Mouse (Mus musculus): ENCODE measurements around the gene Gh. TPM values are rescaled to one million over a fixed set of nuclear protein-coding genes. Genes with fewer than 3 reads are reported as not detected.
"Not testable (repeated sequence)": the region's sequence is repeated elsewhere in the genome, so short reads cannot be mapped to it uniquely, and the experiment has no call there.

Gene Gh
- total RNA-seq (2015) (not detected in 2 replicates), total RNA-seq (2017) (not detected in 2 replicates)

DNA sequence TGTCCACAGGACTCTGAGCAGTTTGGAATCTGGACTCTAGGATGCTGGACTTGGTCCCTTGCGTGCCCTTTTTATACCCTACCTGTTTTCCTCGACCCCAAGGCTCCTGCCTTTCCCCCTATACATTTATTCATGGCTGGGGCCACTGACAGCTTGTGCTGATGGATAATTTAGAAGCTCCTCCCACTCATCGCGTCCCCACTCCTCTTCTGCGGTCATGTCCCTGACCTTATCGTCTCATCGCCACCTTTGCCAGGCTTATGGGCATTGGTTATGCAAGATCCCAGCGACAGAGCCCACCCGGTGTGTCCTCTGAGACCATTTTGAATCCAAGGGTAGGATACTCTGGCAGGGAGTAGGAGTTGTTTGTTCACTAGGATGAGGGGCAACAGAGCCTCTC is at the start of gene Gh:
Gene Gh (minus strand): TSS at position 101 of the 400 bp plus-strand sequence.
- no peak for ATAC-seq (ENCODE audit: poor library complexity, severe bottlenecking)

DNA sequence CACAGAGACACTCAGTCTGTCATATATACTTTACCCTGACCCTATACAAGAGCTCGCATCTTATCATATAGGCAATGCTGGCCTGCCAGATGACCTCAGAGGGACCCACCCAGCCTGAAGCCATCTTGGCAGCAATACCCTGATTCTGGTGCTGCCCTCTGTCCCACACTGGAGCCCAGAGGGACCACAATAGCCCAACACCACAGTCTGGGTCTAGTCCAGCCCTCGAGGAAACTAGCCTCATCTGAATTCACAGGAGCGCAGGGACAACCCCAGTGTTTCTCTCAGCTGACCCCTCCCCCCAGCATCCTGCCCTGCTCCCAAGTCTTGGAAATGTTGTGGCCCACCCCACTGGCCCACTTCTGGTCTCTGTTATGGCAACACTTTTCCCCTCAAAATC is 49.6 kb upstream of the Gh start:
- ATAC-seq (ENCODE audit: poor library complexity, severe bottlenecking): no peak

DNA sequence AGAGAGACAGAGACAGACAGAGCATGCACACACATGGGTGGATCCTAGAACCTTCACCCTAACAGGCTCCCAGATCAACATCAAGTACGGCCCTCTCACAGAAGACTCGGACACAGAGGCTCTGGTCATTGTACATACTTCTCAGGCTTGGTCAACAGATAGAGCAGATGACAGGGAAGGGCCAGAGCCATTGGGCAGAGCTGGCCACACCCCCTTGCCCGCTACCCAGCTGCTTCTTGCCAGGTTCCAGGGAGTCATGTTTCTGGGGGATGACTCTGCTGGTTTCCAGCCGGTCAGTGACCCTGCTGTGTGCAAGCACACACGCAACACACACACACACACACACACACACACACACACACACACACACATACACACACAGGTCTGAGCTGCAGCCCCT is 49.2 kb upstream of the Gh start:
- no peak for ATAC-seq (ENCODE audit: poor library complexity, severe bottlenecking)

DNA sequence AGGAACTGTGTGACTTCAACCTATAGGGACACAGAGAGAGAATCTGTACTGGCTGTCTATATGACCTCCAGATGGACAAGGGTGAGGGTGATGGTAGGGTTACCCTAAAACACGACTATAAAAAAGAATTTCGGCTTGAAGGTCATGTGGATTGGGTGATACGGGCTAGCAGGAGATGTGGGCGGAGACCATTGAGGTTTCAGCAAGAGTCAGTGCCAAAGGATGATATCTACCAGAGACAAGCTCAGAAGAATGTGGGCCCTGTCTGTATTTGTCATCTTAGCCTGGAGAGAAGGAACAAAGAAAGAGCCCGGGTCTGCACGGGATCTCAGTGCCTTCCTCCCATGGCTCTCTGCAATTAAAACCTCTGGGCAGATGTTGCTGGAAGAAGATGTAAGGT is 48.1 kb upstream of the Gh start:
- ATAC-seq (ENCODE audit: poor library complexity, severe bottlenecking): no peak

DNA sequence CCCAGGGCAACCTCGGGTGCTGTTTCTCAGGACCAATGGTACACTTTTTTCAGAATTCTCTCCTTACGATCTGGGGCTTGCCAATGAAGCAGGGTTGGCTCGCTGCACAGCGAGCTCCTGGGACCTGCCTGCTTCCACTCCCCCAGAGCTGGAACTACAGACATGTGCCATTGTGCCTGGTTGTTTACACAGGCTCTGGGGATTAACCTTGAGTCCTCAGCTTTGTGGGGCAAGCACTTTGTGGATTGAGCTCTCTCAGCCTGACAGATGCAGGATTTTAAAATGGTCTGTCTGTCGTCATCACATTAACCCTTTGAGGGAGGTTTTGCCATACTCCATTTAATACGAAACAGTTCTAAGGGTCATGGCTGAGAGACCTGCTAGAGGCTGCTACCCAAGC is 43.2 kb upstream of the Gh start:
- ATAC-seq (ENCODE audit: poor library complexity, severe bottlenecking): no peak

DNA sequence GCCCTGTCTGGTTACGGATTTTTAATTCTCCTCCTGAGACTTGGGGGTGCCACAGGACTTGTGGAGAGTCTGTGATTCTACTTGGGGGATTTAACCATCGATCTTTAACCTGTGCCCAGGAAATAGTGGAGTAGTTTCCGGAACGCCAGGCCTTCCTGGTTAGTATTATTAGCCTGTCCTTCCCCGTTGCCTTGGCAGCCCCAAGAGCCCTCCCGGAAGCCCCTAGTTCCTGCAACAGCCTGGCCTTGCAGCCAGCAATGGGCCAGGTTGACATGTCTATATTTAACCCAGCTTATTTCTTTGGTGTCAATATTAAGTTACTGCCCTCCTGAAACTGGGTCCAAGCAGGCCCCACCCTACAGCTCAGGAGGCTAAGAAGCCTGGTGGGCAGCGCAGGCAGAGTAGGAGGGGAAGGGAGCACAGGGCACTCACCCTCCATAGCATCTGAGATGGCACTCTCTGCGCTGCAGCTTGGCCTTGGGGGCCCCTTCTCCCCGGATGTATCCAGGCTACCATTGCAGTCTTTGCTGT is 39.4 kb upstream of the Gh start:
- ATAC-seq (ENCODE audit: poor library complexity, severe bottlenecking): no peak

DNA sequence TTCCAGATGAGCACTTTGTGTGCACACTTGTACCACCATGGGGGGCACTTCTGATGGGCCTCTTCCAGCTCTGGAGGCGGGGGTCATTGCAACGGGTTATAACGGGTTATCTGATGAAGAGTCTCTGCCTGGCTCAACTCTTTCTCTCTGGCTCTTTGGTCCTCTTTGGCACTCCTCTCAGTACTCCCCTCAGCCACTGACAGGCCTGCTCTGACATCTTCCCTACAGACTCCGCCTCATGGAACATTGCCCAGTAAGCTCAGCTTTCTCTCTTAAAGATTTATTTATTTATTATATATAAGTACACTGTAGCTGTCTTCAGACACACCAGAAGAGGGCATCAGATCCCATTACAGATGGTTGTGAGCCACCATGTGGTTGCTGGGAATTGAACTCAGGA is 37.7 kb upstream of the Gh start:
- ATAC-seq (ENCODE audit: poor library complexity, severe bottlenecking): not testable (repeated sequence)

DNA sequence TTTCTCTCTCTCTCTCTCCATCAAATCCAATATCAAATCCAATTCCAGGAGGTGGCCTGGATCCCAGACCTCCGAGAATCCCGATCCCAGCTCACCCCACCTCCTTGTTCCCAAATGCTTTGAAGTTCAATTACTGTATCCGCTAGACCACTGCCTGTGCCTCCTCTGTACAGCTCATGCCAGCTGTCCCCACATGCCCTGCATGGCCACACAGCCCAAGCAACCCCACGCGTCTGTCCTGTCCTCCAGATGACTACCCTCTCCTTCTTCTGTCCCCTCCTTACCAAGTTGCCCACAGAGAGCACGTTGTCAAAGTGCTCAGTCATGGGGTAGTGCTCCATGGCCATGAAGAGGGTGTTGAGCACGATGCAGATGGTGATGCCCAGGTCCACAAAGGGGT is 37.2 kb upstream of the Gh start:
- ATAC-seq (ENCODE audit: poor library complexity, severe bottlenecking): no peak

DNA sequence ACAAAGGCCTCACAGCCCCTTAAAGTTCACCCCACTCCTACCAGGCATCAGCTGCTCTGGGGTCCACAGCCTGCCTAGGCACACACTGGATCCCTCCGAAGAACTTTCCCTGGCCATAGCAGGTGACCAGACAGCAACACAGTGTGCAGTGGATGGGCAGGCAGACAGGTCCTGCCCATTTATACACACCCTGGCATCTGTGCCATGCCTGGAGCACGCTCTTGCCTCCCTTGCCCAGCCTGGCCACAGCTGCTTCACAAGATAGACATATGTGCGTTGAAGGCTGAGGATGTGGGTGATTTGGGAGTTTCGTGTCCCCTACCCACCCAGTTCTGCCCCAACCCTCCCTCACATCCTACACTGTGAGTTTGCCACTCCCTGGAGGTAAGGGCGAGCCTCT is 36.4 kb upstream of the Gh start:
- no peak for ATAC-seq (ENCODE audit: poor library complexity, severe bottlenecking)

DNA sequence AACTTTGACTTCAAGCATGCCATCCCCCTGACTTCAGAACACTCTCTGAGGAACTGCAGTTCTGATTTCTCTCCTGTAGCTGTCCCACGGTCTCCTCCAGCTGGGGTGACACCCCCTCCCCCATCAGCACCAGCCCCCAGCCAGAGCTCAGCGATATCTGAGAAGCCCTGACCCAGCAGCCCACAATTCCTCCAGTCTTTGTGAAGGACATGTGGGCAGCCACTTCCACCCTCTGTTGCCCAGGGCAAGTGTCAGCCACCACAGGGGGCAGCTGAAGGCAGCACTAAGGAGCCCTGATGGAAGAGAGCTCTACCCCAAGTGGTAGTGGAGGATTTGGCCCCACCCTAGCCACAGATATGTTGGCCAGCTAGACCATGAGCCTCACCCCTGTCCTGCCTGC is 32.4 kb upstream of the Gh start:
- ATAC-seq (ENCODE audit: poor library complexity, severe bottlenecking): no peak

DNA sequence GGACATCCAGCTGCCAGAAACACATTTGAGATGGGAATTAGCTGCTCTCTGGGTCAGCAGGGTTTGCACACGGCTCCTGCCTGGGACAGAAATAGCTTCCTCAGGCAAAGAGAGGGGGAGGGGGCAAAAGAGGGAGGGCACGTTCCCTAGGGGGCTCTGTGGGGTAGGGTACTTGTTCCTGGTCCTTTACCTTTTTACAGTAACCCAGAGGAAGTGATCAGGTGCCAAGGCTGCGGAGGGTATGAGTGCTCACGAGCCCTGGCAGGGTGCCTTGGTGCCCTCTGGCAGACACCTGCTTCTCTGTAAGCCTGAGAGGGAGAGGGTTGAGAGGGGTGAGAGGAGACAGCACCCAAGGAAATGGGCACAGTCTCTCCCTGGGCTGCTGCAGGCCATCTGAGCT is 30.8 kb upstream of the Gh start:
- ATAC-seq (ENCODE audit: poor library complexity, severe bottlenecking): no peak

DNA sequence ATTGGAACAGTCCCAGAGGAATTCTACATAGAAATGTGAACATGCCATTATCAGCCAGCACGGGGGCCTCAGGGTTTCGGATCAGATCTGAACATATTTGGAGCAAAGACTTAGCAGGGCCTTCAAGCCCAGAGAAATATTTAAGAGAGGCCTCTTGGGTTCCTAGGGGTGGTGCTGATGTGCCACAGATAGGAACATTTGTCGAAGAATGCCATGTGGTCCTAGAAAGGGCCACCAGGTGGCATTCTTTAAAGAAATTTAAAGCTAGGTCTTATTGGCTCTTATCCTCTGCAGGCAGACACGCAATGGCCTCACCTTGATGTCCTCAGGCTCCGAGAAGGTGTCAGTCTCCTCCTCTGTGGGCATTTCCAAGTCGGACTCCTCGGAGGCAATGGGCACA is 28.0 kb upstream of the Gh start:
- peak; percentile 52; the same call in 1 of the 2 replicates for ATAC-seq (ENCODE audit: poor library complexity, severe bottlenecking)

DNA sequence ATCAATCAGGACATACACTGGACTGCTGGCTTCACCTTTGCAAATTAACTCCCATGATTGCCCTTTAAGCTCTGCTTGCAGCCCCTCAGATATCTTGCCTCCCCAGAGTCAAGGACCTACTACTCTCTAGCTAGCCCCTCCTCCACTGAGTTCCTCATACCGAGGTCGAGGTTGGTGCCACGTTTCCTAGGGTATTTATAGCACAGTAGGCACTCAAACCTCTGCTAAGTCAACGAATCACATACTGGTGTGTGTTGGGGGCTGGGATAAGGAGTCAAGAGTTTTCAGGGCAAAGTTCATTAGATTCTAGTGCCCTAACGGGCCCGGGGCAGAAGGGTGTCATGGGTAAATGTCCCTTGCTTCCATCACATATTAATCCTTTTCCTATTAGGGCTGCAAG is 27.5 kb upstream of the Gh start:
- 0 out of 2 replicates have a peak, but pooled peaks have one; percentile 25 for ATAC-seq (ENCODE audit: poor library complexity, severe bottlenecking)

DNA sequence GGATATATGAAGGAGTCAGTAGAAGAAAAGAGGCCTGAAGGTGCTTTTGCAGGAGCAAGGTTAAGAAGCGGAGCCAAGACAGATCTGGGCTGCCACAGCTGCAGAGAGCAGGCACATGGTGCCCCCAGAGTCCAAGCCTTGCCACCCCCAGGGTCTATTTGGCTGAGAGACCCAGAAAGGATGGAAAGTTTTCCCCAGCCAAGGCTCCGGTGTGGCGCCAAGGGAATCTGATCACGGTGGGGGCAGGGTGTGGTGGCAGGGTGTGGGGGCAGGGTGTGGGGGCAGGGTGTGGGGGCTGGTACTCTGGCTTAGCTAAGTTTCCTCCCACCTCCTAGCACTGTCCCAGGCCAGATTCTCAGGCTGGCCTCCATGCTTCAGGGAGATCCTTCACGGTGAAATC is 26.9 kb upstream of the Gh start:
- no peak for ATAC-seq (ENCODE audit: poor library complexity, severe bottlenecking)

DNA sequence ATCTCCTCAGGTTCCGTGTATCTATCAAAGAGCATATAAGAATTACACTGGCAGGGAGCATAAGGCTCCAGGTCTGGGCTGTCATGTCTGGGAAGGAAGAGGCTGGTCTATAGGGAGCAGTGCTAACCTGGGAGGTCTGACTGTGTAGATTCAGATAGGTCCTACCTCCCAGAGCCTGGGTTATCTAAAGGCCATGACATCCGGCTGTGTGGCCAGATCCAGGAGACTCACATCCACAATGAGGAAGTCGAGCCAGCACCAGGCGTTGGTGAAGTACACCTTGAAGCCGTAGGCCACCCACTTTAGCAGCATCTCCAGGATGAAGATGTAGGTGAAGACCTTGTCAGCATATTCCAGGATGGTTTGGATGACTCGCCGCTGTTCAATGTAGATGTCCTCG is 24.8 kb upstream of the Gh start:
- ATAC-seq (ENCODE audit: poor library complexity, severe bottlenecking): no peak

DNA sequence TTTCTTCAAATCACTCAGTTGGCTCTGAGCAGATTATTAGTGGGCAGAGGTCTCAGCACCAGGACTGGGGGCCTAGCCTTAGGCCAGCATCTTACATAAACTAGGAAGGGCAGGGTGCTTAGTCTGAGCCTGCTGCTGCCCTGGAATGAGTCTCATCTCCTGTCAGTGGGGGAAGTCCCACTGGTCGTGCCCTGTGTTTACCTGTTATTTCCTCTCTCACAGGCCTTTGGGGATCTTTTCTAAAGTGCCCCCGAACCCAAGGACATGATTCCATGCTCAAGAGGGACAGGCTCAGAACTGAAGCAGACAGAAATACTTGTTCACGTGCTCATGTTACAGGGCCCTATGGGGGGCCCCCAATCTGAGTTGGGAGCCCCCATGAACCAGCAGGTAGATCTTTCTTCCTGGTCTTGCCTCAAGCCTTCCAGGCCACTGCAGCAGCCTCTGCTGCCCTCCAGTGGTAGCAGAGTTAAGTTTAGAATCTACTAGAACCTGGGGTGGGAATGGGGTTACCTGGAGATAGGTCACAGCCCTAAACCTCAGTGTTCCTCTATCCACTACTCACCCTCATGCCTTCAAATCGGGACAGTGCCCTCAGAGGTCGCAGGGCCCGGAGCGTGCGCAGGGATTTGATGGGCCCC is 24.0 kb upstream of the Gh start:
- ATAC-seq (ENCODE audit: poor library complexity, severe bottlenecking): peak; percentile 58

DNA sequence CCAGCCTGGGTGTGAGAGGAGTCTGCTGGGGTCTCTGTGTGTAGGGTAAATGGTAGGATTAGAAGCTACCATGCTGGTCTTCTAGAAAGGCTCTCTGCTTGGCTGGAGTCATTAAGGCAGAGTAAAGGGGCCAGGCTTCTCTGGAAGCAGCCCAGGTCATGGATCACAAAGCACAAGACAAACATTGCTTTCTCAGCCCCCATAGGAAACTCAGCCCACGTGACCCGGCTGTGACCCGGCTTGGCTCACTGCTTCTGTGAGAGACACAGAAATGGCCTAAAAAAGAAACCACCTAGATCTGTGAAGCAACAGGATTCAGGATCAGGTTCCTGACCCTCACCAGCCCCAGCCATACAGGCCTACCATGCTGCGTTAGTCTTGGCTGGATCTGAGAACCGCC is 23.2 kb upstream of the Gh start:
- no peak for ATAC-seq (ENCODE audit: poor library complexity, severe bottlenecking)

DNA sequence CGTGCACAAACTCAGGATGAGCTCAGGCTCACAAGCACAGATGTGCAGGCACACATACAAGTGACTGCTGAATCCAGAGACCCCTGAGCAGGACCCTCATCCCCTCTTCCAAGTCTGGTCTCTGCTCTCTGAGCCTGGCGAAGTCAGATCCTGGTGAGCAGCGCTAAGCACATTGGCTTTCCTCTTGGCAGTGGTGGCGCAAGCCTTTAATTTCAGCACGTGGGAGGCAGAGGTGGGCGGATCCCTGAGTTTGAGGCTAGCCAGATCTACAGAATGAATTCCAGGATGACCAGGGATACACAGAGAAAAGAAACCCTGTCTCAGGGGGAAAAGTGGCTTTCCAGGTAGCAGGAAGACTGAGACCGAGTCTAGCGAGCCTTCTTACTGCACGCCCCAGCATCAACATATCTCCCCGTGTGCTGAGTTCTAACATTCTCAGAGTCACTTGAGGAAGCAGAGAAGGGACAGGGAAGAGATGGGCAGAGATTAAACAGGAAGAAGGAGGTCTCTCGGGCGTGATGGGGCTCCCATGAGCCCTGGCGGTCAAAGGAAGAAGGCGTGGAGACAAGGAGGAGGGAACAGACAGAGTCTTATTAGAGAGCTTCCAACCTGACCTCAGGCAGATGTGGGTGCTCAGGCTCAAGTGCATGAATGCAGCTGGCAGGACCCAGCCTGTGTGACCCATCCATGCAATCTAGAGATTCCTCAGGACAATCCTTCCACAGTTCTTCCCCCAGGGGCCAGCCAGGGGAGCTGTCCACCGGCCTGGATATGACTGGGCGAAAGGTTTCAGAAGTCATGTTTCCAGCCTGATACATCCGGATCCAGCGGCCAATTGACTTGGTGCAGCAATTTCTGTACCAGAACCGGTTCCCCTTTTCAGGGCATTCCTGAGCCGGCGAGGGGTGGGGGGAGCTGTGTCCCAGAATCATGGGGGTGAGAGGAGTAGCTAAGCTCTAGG is 17.0 kb upstream of the Gh start:
- peak; percentile 78 for ATAC-seq (ENCODE audit: poor library complexity, severe bottlenecking)

DNA sequence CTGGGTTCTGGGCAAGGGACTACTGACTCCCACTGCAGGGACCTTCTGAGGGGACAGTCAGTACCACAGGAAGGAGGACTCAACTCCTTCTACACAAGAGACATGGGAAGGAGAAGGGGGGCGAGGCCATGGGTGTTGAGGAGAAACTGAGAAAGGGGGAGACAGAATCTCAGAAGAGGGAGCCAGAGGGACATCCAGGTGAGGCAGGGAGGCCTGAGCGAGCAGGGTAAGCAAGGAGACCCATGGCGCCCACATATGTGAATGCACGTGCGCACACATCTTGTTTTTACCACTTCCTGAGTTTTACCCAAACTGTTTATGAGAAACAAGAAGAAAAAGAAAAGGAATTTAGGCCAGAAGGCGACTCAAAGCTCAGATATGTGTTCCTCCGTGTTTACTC is 16.1 kb upstream of the Gh start:
- no peak for ATAC-seq (ENCODE audit: poor library complexity, severe bottlenecking)

DNA sequence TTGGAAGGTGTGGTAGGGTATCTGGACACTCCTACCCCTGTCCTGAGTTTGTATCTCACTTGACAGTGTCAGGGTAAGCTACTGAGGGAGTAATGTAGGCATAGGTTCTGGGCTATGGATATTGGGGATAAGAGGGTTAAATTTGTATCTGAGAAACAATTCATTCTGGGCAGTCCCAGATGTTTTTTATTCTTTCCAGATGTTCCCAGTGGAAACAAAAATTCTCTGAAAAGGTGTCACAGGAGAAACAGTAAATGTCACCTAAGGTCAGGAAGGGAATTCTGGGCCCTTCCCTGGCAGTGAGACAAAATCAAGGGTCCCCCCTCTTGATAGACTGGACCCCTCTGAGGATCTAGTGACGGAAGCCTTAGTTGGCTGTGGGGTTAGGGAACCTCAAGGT is 14.8 kb upstream of the Gh start:
- ATAC-seq (ENCODE audit: poor library complexity, severe bottlenecking): no peak

DNA sequence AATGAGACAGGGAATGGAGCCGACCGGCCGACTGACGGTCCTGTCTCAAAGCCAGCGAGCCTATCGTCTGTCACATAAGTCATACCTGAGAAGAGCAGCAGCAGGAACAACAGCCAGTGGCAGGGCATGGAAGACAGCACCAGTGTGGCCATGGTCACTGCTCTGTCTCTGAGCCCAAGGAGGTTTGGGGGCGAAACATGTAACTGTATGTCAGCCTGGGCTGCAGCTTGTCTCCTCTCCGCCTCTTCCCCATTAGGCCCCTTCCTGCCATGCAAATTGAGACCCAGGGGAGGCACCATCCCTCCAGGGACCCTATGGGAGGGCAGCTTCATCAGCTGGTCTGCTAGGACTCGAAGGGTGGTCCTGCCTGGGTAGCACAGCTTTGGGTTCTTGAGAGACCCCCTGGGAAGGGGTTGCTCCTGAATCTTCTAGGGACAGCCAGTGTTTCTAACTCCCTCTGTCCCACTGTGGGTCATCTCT is 12.7 kb upstream of the Gh start, which contains the start of gene Cd79b:
Gene Cd79b (minus strand): TSS at position 430 of the 480 bp plus-strand sequence.
- ATAC-seq (ENCODE audit: poor library complexity, severe bottlenecking): peak; percentile 29

DNA sequence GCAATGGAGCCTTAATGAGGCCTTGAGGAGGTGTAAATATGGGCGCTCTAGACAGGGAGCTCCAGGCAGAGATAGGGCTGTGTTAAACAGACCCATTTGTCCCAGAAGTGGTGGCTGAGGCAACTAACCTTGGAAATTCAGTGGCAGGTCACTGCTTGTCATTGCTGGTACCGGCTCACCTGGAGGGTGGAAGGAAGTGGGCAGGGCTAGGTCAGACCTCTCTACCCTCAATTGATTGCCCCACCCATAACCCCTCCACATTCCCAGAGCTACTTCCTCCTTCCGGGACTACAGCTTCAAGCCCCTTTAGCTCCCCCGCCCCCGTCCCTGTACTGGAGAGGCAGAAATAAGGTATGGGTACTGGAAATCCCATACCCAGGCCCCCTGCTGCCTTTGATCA is 11.9 kb upstream of the Gh start:
- ATAC-seq (ENCODE audit: poor library complexity, severe bottlenecking): peak; percentile 66
